Mouse (Mus musculus) gastrocnemius, postnatal 10 days (tissue): ENCODE results near the gene Btn1a1. TPM values are rescaled to one million over a fixed set of nuclear protein-coding genes. Genes with fewer than 3 reads are reported as not detected.

ENCODE experiments used
- DNase-seq: peaks from one replicate; pipeline ENCODE4 v3.0.0; 2021; ENCODE audit warnings: mixed read lengths
- total RNA-seq, 2 experiments: library from RNA; stranded (reverse); gene quantifications; 2 replicates each; pipeline ENCODE4 v1.2.3; 2021

Gene Btn1a1
- total RNA-seq, 2 experiments from 2014 or later = not detected

GRCm38 (mm10) chr13:23436861-23437822 is 28.6 kb downstream of the Btn1a1 start:
- DNase-seq = peak; percentile 54

GRCm38 (mm10) chr13:23436231-23436661 is 29.5 kb downstream of the Btn1a1 start:
- no peak for DNase-seq

GRCm38 (mm10) chr13:23435676-23436075 is 30.0 kb downstream of the Btn1a1 start:
- no peak for DNase-seq

- DNase-seq = no peak
These were observed 30.5 kb downstream of the Btn1a1 start for GRCm38 (mm10) chr13:23435241-23435640.

- DNase-seq = no peak
These were observed 31.3 kb downstream of the Btn1a1 start for GRCm38 (mm10) chr13:23434426-23434825.

- DNase-seq = no peak
These were observed 31.9 kb downstream of the Btn1a1 start for GRCm38 (mm10) chr13:23433801-23434200.

- no peak for DNase-seq
These were observed 32.5 kb downstream of the Btn1a1 start for GRCm38 (mm10) chr13:23433206-23433605.

- DNase-seq = peak; percentile 96
These were observed 33.0 kb downstream of the Btn1a1 start for GRCm38 (mm10) chr13:23432562-23433201.

GRCm38 (mm10) chr13:23431351-23431771 is 34.3 kb downstream of the Btn1a1 start:
- peak; percentile 70 for DNase-seq

GRCm38 (mm10) chr13:23430734-23431133 is 35.0 kb downstream of the Btn1a1 start:
- peak; percentile 63 for DNase-seq

- DNase-seq = no peak
These were observed 35.8 kb downstream of the Btn1a1 start for GRCm38 (mm10) chr13:23429771-23430380.

- DNase-seq = no peak
These were observed 37.3 kb downstream of the Btn1a1 start for GRCm38 (mm10) chr13:23428166-23428993.

GRCm38 (mm10) chr13:23427401-23427910 is 38.2 kb downstream of the Btn1a1 start:
- no peak for DNase-seq

GRCm38 (mm10) chr13:23426922-23427321 is 38.8 kb downstream of the Btn1a1 start:
- no peak for DNase-seq

- DNase-seq = no peak
These were observed 39.4 kb downstream of the Btn1a1 start for GRCm38 (mm10) chr13:23426335-23426734.

GRCm38 (mm10) chr13:23425505-23425904 is 40.2 kb downstream of the Btn1a1 start:
- peak; percentile 29 for DNase-seq

GRCm38 (mm10) chr13:23424494-23425325 is 41.0 kb downstream of the Btn1a1 start:
- DNase-seq = peak; percentile 85

- no peak for DNase-seq
These were observed 41.7 kb downstream of the Btn1a1 start for GRCm38 (mm10) chr13:23424052-23424380.

- peak; percentile 96 for DNase-seq
These were observed 42.2 kb downstream of the Btn1a1 start, which contains the start of gene Abt1 for GRCm38 (mm10) chr13:23423286-23424051. TSS of gene Abt1 (minus strand) at chr13:23423866.

- DNase-seq = no peak
These were observed 43.4 kb downstream of the Btn1a1 start for GRCm38 (mm10) chr13:23422351-23422750.
